Mouse (Mus musculus) liver, adult 2 months (tissue): ENCODE data around the gene Il11ra1. TPM values are rescaled to one million over a fixed set of nuclear protein-coding genes. Genes with fewer than 3 reads are reported as not detected.
"Not testable (repeated sequence)": the region's sequence is repeated elsewhere in the genome, so short reads cannot be mapped to it uniquely, and the experiment has no call there.

Experiments
- DNase-seq: peaks from one replicate; pipeline ENCODE4 v3.0.0-alpha.2; 2011; ENCODE audit warnings: low read depth, low spot score; ENCODE audit errors: extremely low read depth
- H3K27ac ChIP-seq: fragments of 200-500 bp; replicated peaks from 2 replicates; pipeline ENCODE4 v1.5.1; 2012; ENCODE audit warnings: low read depth, mild to moderate bottlenecking, control low read depth, inconsistent platforms, low read length; ENCODE audit not compliant: insufficient read depth
- H3K27me3 ChIP-seq: fragments of 200-500 bp; 2 replicates; pipeline ENCODE4 v1.6.1; 2012; ENCODE audit warnings: mild to moderate bottlenecking, moderate library complexity, low read length, inconsistent platforms; ENCODE audit not compliant: control insufficient read depth, insufficient read depth
- H3K36me3 ChIP-seq: fragments of 200-500 bp; 2 replicates; pipeline ENCODE4 v1.6.1; 2012; ENCODE audit warnings: low read length, inconsistent platforms; ENCODE audit not compliant: control insufficient read depth, insufficient read depth
- H3K4me1 ChIP-seq: fragments of 200-500 bp; 2 replicates; pipeline ENCODE4 v1.6.1; 2011; ENCODE audit warnings: low read length; ENCODE audit not compliant: control insufficient read depth, insufficient read depth
- H3K4me3 ChIP-seq: fragments of 200-500 bp; 2 replicates; pipeline ENCODE4 v1.5.1; 2011; ENCODE audit warnings: low read depth, mild to moderate bottlenecking, control low read depth, low read length, moderate library complexity; ENCODE audit not compliant: insufficient read depth
- H3K79me2 ChIP-seq: fragments of 200-500 bp; 2 replicates; pipeline ENCODE4 v1.6.1; 2012; ENCODE audit warnings: inconsistent platforms, mild to moderate bottlenecking, low read length, moderate library complexity; ENCODE audit not compliant: control insufficient read depth, insufficient read depth
- H3K9ac ChIP-seq: fragments of 200-500 bp; 2 replicates; pipeline ENCODE4 v1.6.1; 2012; ENCODE audit warnings: low read depth, mild to moderate bottlenecking, control low read depth, inconsistent platforms, low read length
- CTCF ChIP-seq: fragments of 200-500 bp; IDR thresholded peaks from 2 replicates; pipeline ENCODE4 v1.5.1; 2011; ENCODE audit warnings: low read depth, low read length, control low read depth
- POLR2A ChIP-seq: fragments of 200-500 bp; IDR thresholded peaks from 2 replicates; pipeline ENCODE4 v1.6.1; 2011; ENCODE audit warnings: low read length, control low read depth; ENCODE audit not compliant: insufficient read depth; ENCODE audit errors: extremely low read depth
- WGBS: fragments of 180-500 bp; shearing (Covaris S2); methylation state at CpG from one replicate; pipeline ENCODE4 v1.1.7; 2018; 5-methylcytosine and 5-hydroxymethylcytosine counted together
- polyA plus RNA-seq: library from polyadenylated mRNA; depleted of rRNA; stranded (reverse); fragments of >200 nt; gene quantifications from 2 replicates; pipeline ENCODE4 v1.2.3, GENCODE M21; 2012; rRNA removed
- total RNA-seq: library from RNA; depleted of rRNA; stranded (reverse); fragments of >200 nt; gene quantifications from 2 replicates; pipeline ENCODE4 v1.2.3, GENCODE M21; 2014; rRNA removed

The Il11ra1 gene
- total RNA-seq (38.6 and 42.4 TPM in 2 replicates), polyA plus RNA-seq (129 and 155 TPM in 2 replicates)

GRCm38 (mm10) chr4:41699783-41700182 is at the start of gene Il11ra1:
TSS of gene Il11ra1 (plus strand) at chr4:41699989.
- not testable (repeated sequence) for H3K4me3 ChIP-seq, H3K27me3 ChIP-seq, H3K79me2 ChIP-seq, H3K4me1 ChIP-seq, H3K36me3 ChIP-seq, H3K9ac ChIP-seq, DNase-seq
- H3K27ac ChIP-seq = peak within 1 kb of the TSS; percentile 52; the same call in 1 of the 2 replicates
- WGBS = 72% methylated on average over 10 of the region's 10 CpGs

- H3K9ac ChIP-seq = no peak overlapping the region
- peak; percentile 87 for TF ChIP-seq CTCF
- no peak for TF ChIP-seq POLR2A
- 64% methylated on average over 6 of the region's 6 CpGs for WGBS
- H3K36me3 ChIP-seq = no peaks in the 10 kb centered on the region
- no peaks in the 10 kb centered on the region for H3K4me1 ChIP-seq
- no peaks in the 10 kb centered on the region for H3K79me2 ChIP-seq
- no peak overlapping the region for H3K4me3 ChIP-seq
- H3K27me3 ChIP-seq = no peaks in the 10 kb centered on the region
- no peak overlapping the region for H3K27ac ChIP-seq
- peak; percentile 24 for DNase-seq
Measured at GRCm38 (mm10) chr4:41653296-41653695, 46.5 kb upstream of the Il11ra1 start.

- Histone ChIP-seq H3K9ac (no peak overlapping the region), H3K27me3 (no peaks in the 10 kb centered on the region), H3K4me3 (no peak overlapping the region), H3K36me3 (no peaks in the 10 kb centered on the region), H3K79me2 (no peaks in the 10 kb centered on the region), H3K4me1 (no peaks in the 10 kb centered on the region), H3K27ac (no peak overlapping the region)
- TF ChIP-seq POLR2A (no peak), CTCF (no peak)
- 71% methylated on average over 6 of the region's 6 CpGs for WGBS
- DNase-seq = no peak
Measured at GRCm38 (mm10) chr4:41653730-41654129, 46.1 kb upstream of the Il11ra1 start.

GRCm38 (mm10) chr4:41654217-41654616 is 45.6 kb upstream of the Il11ra1 start:
- Histone ChIP-seq H3K79me2 (no peaks in the 10 kb centered on the region), H3K27ac (no peak overlapping the region), H3K4me3 (no peak overlapping the region), H3K36me3 (no peaks in the 10 kb centered on the region), H3K27me3 (no peaks in the 10 kb centered on the region), H3K9ac (no peak overlapping the region), H3K4me1 (no peaks in the 10 kb centered on the region)
- 29% methylated on average over 7 of the region's 7 CpGs for WGBS
- DNase-seq = peak; percentile 14
- peak; percentile 86 for TF ChIP-seq CTCF
- no peak for TF ChIP-seq POLR2A

GRCm38 (mm10) chr4:41655525-41655924 is 44.3 kb upstream of the Il11ra1 start:
- WGBS = 85% methylated on average over 2 of the region's 2 CpGs
- H3K27me3 ChIP-seq = no peaks in the 10 kb centered on the region

GRCm38 (mm10) chr4:41658566-41659384 is 41.0 kb upstream of the Il11ra1 start:
- Histone ChIP-seq H3K27ac (no peak overlapping the region), H3K36me3 (no peaks in the 10 kb centered on the region), H3K79me2 (no peaks in the 10 kb centered on the region), H3K4me3 (no peak overlapping the region), H3K27me3 (no peaks in the 10 kb centered on the region), H3K4me1 (peaks cover 8% of the 10 kb centered on the region; the same call in 1 of the 2 replicates), H3K9ac (no peak overlapping the region)
- TF ChIP-seq CTCF (no peak), POLR2A (no peak)
- DNase-seq = no peak
- WGBS = 36% methylated on average over 19 of the region's 25 CpGs

More at GRCm38 (mm10) chr4:41655525-41655924, 44.3 kb upstream of the Il11ra1 start:
- no peaks in the 10 kb centered on the region for H3K4me1 ChIP-seq
- no peaks in the 10 kb centered on the region for H3K79me2 ChIP-seq
- TF ChIP-seq POLR2A (no peak), CTCF (no peak)
- no peak overlapping the region for H3K4me3 ChIP-seq
- DNase-seq = no peak
- no peak overlapping the region for H3K27ac ChIP-seq
- H3K9ac ChIP-seq = no peak overlapping the region
- H3K36me3 ChIP-seq = no peaks in the 10 kb centered on the region
